Mouse (Mus musculus) urinary bladder, postnatal 10 days (tissue): ENCODE measurements around the gene B3galt5.
"Not testable (repeated sequence)": the region's sequence is repeated elsewhere in the genome, so short reads cannot be mapped to it uniquely, and the experiment has no call there.

ENCODE experiments used
- DNase-seq: peaks from one replicate; pipeline ENCODE4 v3.0.0; 2022; ENCODE audit warnings: low spot score

Gene B3galt5

DNA sequence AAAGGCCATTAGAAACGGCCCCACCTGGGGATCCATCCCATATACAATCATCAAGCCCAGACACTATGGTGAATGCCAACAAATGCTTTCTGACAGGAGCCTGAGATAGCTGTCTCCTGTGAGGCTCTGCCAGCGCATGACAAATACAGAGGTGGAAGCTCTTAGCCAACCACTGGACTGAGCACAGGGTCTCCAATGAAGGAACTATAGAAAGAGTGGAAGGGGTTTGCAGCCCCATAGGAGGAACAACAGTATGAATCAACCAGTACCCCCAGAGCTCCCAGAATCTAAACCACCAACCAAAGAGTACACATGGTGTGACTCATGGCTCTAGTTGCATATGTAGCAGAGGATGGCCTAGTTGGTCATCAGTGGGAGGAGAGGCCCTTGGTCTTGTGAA, 36.1 kb downstream of the B3galt5 start:
- no peak for DNase-seq

DNA sequence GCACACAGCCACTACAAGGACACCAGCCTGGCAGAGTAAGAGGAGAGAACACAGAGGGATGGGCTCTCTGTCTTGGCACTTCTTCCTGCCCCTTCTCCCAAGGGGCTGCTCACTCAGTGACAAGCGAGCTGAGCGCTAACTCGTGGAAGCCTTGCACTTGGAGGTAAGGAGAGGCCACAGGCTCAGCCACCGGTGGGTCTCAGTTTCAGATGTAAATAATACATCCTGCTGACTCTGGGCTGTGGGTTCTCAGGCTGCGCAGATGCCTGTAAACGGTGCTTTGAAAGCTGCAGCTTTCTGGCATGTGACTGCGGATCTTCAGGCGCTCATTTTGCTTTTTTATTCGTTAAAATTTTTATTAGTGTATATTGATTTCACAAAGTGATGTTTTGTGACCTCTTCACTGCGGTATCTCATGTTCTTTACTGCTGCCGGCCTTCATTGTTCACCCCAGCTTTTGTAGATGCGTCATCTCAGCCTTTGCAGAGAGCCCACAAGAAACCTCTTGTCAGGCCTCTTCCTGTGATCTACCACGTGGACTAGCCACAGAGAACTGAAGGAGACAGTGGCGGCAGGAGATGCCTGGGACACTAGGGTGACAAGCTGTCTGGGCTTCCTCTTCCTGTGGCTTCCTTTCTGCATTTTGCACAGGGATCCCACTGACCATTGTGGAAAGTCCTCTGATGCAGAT, 37.5 kb downstream of the B3galt5 start:
- no peak for DNase-seq

DNA sequence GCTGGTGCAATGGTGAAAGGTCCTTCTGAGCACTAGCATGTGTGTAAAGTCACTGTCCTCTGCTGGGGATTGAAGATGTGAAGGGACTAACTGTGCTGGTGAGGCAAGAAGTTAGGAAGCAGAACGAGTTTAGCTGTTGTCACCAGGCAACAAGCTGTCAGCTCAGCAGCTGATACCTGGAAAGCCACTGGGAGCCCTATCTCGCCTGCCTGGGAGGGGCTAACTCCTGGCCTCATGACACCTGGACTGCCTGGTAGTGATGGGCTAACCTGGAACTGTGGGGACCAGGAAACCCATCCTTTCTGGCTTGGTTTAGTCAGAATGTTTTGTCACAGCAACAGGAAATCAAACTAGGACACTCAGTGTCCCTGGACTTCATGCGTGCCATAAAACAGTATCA, 41.0 kb downstream of the B3galt5 start:
- no peak for DNase-seq

DNA sequence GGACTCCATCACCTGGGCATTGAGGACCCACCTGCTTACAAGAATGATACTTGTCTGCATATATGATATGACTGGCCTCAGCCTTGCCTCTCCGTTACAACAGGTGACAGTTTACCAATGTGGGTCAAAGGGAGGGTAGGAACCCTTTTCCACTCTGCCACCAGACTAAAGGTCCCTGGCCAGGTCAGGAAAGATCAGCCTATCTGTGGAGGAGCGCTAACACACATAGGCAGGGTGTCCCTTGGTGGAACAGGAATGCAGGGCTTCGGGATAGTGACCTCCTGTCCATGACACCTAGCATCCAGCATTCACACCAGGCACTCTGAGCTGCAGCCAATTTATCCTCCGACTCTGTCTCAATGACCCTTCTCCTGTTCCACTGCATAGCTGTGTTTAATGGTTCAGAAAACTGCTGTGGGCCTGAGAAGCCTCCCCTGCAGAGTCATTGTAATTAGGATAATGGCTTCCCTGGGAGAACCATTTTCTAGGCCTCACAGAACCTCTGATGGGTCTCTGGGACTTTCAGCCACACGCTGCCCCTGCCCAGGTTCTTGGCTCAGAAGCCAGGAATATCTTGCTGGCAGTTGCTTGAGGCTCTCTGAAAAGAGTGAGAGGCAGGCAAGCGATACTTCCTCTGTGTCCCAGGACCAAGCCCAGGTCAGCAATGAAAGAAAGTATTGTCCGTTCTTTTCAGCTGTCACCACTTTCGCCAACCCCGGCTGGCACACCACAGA, 43.1 kb downstream of the B3galt5 start:
- DNase-seq: no peak

DNA sequence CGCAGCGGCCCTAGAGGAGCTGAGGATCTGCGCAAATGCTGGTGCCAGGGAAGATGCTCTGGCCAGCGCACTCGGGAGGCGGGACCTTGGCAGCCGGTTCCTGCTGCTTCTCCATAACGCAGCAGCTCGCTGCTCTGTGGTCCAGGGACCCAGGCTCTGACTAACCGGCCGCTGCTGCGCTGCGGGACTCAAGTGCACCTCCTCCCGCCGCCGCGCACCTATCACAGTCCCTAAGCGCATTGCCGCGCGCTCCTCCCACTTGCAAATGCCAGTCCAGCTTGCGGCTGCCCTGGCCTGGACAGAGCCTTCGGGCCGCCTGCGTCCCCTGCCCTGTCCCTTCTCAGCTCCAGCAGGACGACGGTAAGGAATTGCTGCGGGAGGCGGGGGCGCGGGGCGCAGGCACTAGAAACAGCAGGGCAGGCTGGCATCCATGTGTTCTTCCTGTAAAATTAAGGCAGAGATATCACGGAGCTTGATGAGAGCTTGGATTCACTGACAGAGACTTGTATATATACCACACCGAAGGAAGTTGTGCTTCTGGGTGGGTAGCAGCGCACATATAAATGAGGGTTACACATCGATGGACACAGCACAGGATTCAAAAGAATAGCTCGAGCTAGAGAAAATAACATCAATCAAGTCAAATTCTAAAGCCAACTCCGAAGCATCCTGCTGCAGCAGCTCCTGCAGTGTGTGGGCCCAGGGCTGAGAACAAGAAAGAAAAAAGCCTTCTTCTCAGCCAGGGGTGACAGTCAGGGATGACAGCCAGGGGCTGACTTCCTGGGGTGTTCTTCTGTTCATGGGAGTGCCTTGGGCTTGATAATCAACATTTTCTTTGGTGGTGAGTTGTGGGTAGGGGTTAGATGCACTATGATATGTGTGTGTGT, 45.4 kb downstream of the B3galt5 start:
- DNase-seq: no peak

DNA sequence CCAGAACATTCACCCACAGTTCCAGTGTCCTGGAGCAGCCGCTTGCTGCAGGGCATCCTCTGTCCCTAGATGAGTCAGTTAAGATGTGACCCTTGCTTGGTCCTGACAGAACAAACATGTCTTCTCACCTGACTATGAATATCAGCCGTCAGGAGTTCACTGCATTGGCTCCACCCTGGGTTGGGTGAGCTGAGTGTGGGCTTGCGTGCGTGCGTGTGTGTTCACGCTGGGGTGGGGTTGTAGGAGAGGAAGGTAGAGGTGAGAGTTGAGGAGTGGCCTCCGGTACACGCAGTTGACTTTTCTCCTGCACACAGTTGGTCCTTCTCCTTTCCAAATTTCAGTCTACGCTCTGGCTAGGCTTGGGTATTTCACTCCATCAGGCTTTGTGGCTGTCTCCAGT, 47.0 kb downstream of the B3galt5 start:
- no peak for DNase-seq

GRCm38 (mm10) chr16:96291885-96292284, 56.3 kb downstream of the B3galt5 start:
- DNase-seq: no peak

DNA sequence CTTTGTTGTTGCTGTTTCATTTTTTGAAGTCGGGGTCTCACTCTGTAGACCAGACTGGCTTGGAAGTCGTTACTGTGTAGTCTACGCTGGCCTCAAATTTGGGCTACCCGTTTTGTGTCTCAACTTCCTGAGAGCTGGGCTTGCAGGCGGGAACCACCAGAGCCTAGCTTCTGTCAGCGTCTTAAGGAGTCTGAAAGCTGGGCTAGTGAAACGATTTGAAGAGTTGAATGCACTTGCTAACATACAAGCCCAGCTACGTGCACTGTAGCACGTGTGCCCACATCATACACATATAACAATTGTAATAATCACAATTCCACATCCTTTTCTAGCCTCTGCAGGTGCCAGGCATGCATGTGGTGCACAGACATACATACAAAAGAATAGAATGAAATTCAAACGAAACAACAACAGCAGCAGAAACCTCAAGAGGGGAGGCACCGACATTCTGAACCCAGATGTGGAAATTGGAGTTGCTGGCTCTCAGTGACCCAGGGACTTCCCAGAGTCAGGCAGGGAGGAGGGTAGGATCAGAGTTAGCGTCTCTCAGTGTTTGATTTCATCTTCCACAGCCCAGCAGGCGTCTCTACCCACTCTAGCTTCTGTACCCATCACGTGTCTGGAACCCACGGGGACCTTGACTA, 57.1 kb downstream of the B3galt5 start:
- DNase-seq: no peak

DNA sequence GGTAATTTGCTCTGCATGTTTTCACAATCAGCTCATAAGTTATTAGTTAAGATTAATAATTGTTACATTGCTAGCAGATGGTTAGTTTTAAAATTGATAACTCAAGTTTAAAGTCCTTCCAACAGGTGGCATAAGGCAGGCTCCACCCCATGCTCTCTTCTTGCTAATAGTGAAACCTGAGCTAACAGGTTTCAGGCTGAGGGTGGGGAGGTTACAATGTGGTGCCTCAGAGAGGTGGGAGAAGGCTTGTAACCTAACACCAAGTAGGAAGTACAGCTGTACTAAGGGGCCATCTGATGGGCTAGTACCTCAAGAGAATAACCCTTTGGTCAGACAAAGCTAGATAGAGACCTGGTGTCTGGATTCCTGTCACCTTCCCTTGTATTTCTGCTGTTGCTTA, 62.5 kb downstream of the B3galt5 start:
- DNase-seq: no peak

DNA sequence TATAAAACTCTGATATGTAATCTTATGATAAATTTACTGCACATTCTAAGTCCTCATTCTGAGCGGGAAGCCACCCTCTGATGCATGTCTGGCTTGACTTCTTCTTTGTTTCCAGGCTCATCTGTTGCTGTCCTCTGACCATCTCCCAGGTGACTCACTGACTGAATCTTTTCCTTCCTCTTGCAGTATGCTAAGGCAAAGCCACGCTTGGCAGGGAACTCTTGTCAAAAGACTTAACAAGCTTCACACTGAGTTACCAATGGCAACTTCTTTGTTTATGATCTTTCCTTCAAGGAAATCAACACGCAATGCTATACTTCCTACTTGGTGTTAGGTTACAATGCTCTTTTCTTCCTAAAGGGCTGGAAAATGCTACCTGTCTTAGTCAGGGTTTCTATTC, 63.0 kb downstream of the B3galt5 start:
- no peak for DNase-seq

DNA sequence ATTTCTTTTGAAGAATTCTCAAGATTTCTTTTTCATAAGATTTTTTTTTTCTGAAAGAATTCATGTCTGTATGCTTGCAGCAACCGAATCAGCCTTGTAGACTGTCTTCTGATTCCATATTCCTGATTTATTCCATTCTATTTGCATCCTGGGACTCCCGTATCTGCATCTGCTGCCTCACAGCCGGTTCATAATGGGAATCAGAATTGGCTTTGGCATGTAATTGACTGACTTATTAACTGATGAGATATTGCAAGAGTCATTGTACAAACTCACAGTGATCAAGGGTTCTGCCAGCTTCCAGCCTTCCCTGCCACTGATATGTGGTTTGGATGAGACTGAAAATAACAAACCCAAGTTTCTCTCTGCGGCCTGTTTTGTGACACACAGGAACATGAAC, 67.8 kb downstream of the B3galt5 start:
- DNase-seq: no peak

DNA sequence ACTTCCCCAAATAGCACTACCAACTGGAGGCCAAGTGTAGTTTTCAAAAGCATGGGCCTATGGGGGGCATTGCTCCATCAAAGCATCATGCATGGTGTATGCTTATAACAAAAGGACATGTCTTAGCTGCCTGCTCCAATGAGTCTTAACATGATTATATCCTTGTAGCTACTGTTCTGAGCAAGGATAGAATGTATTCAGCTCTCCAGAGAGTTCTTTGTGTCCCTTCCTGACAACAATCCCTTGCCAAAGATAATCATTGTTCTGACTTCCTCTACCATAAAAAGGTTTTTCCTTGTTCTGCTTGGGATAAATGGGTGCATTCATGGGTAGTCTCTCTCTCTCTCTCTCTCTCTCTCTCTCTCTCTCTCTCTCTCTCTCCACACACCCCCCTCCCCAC, 68.8 kb downstream of the B3galt5 start:
- no peak for DNase-seq

- no peak for DNase-seq
Observed at GRCm38 (mm10) chr16:96306905-96307304, 71.3 kb downstream of the B3galt5 start.

DNA sequence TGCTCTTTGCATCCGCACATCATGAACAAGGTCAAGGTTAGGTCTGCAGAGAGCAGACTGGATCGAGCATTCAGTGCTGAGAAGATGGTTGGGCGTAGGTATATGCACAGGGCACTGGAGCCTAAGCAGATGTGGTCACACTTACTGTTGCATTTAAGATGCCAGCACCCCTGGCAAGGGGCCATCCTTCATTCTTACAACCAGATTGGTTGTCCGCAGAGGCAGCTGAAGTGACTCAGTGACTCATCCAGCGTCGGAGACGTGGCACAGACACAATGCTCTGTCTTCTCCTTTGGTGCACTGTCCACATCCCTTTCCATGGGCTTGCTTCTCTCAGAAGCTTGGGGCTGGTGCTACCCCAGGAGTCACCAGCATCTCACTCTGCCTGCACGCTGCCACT, 82.2 kb downstream of the B3galt5 start:
- no peak for DNase-seq

- DNase-seq: no peak
Observed at GRCm38 (mm10) chr16:96322739-96323138, 87.1 kb downstream of the B3galt5 start.

DNA sequence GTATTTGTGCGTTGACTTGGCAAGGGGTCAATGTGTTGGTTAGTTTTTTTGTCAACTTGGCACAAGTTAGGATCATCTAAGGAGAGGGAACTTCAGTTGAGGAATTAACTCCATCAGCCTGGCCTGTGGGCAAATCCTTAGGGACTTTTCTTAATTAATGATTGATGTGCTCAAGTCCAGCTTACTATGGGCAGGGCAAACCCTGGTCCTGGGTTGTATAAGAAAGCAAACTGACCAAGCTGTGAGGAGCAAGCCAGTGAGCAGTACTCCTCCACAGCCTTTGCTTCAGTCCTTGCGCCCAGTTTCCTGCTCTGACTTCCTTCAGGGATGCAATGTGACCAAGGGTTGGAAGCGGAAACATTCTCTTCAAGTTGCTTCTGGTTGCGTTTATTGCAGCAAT, 87.6 kb downstream of the B3galt5 start:
- DNase-seq: no peak

GRCm38 (mm10) chr16:96326110-96326999, 90.8 kb downstream of the B3galt5 start:
- DNase-seq: no peak

GRCm38 (mm10) chr16:96327251-96327650, 91.7 kb downstream of the B3galt5 start:
- not testable (repeated sequence) for DNase-seq

DNA sequence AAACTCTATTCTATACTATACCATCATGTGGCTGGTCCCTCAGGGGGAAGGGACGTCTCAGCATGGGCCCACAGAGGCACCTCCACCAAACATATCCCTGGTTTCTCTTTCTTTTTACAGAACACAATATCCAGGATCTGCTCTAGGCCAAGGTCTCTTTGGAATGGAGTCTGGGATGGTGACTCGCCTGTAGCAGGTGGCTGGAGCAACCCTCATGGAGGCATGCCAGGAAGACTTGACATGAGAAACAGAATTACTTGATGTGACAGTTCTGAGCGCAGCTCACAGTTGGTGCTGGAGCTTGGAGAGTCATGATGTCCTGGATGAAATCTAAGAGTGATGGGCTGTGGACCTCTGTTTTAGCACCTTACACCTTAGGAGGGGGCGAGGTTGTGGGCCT, 104.0 kb downstream of the B3galt5 start:
- no peak for DNase-seq

DNA sequence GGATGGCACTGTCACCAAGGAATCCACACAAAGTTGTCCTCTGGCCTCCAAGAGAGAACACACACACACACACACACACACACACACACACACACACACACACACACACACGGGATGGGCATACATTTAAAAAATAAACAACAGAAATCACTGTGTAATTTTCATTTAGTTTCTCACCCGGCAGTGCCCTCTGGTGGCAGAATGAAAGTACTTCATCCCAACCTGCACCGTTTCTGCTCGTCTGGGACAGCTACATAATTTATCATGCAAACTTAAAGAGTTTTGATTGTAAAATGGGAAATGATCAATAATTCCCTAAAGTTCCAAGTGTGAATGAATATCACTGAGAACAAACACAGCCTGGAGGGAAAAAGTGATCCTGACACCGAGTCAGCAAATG, 105.7 kb downstream of the B3galt5 start:
- no peak for DNase-seq

DNA sequence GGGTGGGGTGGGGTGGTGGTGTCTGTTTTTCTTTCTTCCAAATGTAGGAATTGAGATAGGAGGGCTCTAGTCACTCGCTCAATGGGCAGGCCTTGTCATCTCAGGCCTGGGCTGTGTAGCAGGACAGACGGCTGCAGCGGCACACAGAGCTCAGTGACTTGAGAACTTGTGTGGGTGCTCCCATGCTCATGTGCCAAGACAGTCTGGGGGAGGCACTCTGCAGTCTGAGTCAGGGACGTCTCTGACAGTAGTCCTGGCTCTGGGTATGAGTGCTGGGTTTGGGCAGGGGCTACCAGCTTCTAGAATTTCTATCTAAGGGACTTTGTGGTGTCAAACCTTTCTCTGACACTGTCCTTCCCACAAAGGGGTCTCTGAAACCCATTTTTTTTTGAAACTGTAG, 106.3 kb downstream of the B3galt5 start:
- no peak for DNase-seq
